Mouse (Mus musculus): ENCODE measurements at regions not wholly inside any gene's neighbourhood (a gene's known extent, or its start where the extent isn't known, plus 50 kb on each side); places are given as distances from the start of the nearest gene placed in this dataset.

DNA sequence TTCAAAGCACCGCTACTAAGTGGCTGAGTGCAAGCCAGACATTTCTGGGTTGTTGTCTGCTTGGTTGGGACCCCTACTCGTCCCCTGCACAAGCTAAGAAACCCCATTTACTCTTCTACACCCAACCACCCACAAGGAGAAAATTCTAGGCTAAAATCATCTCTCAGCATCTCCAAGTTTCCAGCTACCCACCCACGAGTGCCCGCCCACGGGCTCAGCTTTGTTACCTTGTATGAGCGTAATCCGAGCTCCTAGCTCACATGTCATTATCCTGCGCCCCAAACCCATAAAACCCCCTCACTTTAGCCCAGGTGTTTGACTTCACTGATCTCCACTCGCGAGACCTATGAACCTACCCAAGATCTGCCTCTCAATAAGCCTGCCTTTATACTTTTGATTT, 239.3 kb downstream of the Dad1 start:
- TF ChIP-seq GATA4 (IDR thresholded peaks at IDR 0.05; ENCODE audit: insufficient replicate concordance, low read length): no peak

DNA sequence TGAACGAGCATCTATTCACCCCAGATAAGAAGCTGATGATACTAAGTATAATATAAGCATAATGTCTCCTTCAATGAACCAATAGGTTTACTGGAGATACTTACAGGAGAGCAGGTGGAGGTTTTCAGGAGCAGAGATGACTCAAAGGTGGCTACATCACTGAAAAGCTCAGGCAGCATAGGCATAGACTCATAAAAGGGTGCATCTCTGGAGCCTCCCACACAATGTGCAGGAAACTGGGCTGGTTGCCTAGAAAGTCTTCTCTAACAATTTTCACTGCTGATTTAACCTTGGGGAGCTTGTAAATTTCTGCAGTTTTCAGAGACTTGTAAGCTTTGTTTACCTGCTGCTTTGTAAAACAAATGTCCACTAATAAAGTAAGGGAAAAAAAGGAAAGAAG, 251.8 kb downstream of the Dad1 start:
- TF ChIP-seq GATA4 (IDR thresholded peaks at IDR 0.05; ENCODE audit: insufficient replicate concordance, low read length): no peak

DNA sequence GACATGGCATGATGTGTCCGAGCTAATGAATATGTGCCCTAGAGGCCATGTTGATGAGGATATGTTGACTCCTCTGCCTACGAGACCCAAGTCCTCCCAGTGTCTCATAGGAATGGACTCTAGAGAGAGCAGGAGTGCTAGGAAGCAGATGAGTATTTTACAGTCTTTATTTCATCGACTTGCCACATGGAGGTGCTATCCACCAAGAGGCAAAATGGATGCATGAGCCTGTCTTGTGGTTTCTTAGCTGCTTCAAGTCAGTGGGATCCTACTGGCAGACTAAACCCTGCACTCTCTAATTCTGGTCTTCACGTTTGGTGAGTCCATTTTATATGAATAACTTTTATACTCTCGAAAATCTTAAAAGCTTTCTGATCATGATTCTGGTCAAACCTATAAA, 253.4 kb downstream of the Dad1 start:
- TF ChIP-seq GATA4 (IDR thresholded peaks at IDR 0.05; ENCODE audit: insufficient replicate concordance, low read length): no peak

DNA sequence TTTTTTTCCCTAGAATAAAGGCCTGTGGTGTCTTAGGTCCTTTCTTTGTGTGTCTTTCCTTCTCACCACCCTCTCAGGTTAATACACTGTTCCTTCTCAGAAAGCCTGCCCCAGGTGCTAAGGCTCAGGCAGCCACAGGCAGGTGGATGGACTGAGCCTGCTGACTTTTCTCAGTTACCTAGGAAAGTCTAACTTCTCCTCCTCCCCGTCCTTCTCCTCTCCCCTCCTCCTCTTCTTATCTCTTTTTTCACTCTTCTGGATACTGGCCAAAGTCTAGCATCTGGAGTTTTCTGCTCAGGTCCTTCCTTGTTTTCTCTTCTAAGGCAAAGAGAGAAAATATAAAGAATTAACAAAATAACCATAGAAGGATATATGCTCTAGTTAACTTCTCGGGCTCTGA, 260.5 kb downstream of the Dad1 start:
- no peak for TF ChIP-seq GATA4 (IDR thresholded peaks at IDR 0.05; ENCODE audit: insufficient replicate concordance, low read length)

DNA sequence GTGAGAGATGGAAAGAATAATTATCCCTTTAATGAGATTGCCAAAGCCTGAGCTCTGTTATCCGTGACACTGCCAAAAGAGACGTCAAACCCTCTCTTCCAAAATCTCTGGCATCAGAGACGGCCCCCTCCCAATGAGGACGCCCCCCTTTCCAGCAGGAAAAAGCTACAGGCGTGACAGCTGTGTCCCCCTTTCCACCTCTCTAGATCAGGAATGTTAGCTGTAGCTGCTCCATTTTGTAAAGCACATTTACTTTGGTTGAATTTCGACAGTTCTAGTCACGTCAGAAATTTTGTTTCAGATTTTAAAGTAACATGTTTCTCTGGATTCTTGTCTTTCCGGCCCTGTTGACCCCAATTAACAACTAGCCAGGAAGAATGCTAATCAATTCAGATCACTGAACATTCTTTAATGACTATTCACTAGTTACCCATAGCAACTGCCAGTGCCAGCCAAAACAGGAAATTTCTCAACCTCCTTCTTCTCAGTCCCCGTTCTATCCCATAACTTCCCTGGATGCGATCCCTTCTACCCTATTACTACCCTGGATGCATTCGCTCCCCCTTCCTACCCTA, 261.1 kb downstream of the Dad1 start:
- no peak for TF ChIP-seq GATA4 (IDR thresholded peaks at IDR 0.05; ENCODE audit: insufficient replicate concordance, low read length)

DNA sequence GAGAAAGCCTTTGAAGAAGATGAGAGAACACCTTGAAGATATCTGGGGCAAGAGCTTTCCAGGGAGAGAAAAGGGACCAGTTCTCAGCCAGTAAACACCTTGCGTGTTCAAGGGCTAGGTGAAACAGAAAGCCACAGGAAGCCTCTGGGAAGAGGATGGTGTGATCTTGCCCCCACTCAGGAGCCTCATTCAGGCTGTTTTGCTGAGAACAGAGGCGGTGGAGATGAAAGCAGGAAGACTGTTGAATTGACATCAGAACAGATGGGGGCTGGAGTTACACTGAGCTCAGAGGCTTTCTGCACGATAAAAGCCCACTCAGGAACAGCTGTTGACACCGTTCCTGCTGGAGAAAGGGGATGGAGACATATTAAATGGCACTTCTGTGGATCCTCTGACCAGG, 262.5 kb downstream of the Dad1 start:
- no peak for TF ChIP-seq GATA4 (IDR thresholded peaks at IDR 0.05; ENCODE audit: insufficient replicate concordance, low read length)

DNA sequence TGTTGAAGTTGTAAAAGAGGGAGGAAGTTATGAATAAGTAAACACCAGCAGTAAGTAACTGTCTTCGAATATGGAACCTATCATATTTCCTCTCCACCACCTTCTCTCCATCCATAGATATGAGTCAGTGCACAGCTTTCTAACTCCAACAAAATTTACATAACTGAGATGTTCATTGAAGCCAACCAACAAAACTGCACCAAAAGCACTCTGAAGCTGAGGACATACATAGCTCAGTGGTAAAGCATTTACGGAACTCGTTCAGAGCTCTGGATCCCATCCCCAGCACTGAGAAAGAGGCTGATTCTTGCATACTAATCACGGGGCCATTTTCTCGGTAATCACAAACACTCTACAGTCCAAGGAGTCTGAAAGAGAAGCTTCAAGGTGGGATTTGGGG, 273.1 kb downstream of the Dad1 start:
- no peak for TF ChIP-seq GATA4 (IDR thresholded peaks at IDR 0.05; ENCODE audit: insufficient replicate concordance, low read length)

DNA sequence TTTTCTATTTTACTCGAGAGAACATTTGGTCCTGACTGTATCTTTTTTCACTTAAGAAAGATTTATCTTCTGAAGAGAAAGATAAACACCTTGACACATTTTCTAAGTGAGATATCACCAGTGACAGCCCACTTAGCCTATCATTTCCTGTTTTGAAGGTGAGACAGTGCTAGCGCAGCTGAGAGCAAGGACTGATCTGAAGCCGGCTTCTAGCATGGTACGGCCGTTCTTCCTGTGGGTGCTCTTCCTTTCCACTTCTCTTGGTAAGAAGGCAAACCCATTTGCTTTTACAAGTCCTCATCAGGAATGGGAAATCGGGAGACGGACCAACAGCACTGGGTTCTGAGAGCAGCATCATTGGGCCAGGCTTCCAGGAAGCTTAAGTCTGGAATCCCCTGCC, 293.1 kb downstream of the Dad1 start:
- TF ChIP-seq GATA4 (IDR thresholded peaks at IDR 0.05; ENCODE audit: insufficient replicate concordance, low read length): no peak

DNA sequence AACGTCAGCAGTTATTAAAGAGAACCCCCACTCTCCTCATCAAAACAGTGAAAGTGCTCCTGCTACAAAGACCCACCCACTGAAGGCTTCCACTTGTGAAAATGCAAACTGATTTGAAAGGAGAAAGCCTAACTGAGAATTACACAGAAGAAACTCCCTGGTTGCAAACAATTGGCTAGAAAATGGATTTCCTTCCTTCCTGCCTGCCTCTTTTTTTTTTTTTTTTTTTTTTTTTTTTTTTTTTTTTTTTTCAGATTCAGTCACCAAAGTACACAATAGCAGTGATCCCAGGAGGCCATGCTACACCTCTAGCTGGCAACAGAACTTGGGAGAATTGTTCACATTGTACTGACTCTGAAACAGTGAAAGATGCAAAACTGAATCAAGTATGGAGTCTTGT, 343.0 kb downstream of the Dad1 start:
- no peak for TF ChIP-seq GATA4 (IDR thresholded peaks at IDR 0.05; ENCODE audit: insufficient replicate concordance, low read length)

DNA sequence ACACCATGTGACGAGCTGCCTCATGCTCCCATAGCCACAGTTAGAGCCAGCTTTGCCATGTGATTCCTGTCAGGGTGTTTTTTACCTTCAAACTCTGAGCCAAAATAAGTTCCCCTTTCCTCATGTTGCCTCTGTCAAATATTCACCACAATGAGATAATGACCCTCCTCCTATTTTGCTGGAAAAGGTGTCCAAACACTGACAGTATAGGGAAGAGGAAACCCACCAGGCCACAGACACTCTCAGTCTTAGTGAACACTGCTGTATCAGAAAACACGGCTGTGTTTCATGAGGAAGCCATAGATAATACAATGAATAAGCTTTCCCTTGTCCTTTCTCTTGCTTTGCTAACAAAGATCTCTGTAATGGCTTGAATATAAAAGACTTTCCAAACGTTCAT, 349.3 kb downstream of the Dad1 start:
- no peak for TF ChIP-seq GATA4 (IDR thresholded peaks at IDR 0.05; ENCODE audit: insufficient replicate concordance, low read length)

DNA sequence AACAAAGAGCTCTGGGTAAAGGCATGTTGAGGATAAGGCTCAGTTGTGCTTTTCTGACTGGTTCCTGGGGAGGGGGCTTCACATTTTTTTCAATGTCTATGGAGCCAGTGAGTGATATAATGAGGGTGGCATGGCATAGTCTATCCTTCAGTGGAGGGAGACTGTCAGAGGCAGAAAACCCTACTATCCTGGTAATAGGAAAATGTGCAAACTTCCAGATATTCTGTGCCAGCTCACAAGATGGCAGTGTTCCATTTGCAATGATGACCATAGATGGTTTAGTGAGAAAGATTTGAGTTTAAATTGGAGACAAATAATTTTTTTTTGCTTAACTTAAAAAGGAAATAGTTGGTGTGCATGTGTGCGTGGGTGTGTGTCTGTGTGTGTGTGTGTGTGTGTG, 352.8 kb downstream of the Dad1 start:
- no peak for TF ChIP-seq GATA4 (IDR thresholded peaks at IDR 0.05; ENCODE audit: insufficient replicate concordance, low read length)

DNA sequence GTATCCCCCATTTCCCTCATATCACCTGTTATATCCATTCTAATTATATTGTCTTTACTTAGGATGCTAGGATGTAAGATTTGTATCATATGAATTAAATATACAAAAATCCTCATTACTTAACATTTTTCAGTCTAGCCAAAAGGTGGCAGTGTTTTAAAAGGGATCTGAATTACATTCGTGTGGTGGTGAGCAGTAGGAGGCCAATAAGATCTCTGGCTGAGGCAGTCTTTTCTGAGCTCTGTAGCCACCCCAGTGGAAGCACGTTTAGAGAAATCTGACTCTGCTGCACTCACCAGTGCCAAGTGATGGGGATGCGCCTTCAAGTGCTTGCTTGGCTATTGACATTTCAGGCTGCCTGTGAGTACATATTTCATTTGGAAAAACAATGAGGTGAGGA, 372.6 kb downstream of the Dad1 start:
- no peak for TF ChIP-seq GATA4 (IDR thresholded peaks at IDR 0.05; ENCODE audit: insufficient replicate concordance, low read length)

DNA sequence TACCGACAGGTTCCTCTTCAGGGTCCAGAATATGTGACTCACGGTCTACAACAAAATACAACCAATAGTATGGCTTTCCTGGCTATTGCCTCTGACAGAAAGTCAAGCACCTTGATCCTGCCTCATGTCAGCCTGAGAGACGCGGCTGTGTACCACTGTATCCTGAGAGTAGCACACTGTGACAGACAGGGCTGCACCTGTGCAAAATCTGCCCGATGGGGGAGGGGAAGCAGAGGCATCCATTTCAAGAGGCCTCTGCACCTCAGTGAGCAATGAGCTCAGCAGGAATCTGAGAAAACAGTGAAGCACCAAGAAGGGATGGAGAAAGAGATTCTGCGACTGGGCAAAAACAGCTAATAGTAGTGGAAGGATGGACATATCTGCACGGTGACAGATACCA, 377.3 kb downstream of the Dad1 start:
- TF ChIP-seq GATA4 (IDR thresholded peaks at IDR 0.05; ENCODE audit: insufficient replicate concordance, low read length): no peak

DNA sequence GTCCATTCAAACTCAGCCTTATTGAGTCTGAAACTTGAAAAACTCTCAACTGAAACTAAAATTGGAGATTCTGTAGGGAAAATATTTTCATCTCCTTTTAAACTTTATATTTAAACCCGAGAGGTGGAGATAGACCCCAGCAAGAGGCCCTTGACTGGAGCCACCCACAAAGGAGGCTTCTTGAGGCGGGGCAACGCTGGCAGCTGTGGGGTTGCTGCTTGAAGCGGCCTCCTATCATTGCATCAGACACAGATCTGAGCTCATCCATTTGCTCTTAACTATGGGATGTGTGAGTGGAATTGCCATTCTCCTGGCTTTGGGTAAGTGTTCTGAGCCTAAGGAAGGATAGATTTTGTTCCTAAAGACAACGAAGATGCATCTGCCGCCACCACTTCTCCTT, 378.2 kb downstream of the Dad1 start:
- no peak for TF ChIP-seq GATA4 (IDR thresholded peaks at IDR 0.05; ENCODE audit: insufficient replicate concordance, low read length)

DNA sequence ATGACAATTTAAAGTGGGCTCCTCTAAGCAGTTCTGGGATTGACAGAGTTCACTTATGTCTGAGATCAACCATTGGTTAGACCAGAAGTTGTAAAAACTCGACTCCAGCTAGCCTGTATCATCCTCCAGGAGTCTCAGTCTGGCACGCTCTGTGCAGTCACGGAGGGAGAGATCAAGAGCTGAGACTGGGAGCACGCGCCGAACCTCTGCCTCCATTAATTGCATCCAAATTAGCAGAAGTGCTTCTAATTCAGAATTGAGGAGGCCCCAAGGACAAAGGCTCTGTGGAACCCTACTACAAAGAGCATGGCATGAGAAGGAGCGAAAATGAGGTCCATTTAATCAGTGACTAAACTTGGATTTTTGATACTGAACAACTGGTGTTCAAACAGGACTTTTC, 406.9 kb downstream of the Dad1 start:
- no peak for TF ChIP-seq GATA4 (IDR thresholded peaks at IDR 0.05; ENCODE audit: insufficient replicate concordance, low read length)

DNA sequence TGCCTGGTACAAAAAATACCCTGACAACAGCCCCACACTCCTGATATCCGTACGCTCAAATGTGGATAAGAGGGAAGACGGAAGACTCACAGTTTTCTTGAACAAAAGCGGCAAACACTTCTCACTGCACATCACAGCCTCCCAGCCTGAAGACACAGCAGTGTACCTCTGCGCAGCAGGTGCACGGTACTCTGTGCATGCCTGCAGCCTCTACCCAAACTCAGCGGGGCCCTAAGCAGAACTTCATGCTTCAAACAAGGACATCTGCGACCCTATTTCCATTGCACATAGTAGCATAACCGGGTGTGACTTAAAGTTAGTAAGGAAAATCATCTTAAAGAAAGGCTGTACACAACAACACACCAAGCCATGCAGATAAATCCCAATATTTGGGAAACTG, 408.3 kb downstream of the Dad1 start:
- no peak for TF ChIP-seq GATA4 (IDR thresholded peaks at IDR 0.05; ENCODE audit: insufficient replicate concordance, low read length)

DNA sequence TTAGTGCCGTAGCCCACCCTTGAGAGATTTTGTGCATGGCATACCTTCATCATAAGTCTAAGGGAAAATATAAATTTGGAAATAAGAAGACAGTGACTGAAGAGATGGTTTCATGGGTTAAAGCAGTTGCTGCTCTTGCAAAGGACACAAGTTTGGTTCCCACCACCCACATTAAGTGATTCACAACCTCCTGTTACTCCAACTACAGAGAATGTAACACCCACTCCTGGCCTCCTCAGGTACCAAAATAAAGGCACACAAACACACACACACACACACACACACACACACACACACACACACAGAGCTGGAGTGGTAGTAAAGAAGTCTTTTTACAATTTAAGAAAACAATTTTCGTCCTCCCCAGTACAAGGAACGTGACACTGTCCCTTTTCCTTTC, 421.4 kb downstream of the Dad1 start:
- TF ChIP-seq GATA4 (IDR thresholded peaks at IDR 0.05; ENCODE audit: insufficient replicate concordance, low read length): no peak

DNA sequence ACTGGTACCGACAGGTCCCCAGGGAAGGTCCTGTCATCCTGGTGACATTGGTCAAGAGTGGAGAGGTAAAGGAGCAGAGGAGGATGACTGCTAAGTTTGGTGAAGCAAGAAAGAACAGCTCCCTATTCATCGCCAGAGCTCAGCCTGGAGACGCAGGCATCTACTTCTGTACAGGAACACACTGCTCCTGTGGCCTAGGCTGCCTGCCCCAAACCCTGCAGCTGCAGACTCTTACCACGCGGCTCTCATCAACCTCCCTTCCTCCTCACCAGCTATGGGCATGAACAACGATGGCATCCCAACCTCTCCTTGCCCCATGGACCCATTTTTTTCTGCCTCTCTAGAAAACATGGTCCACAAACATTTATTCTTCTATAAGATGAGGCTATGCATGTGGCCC, 422.3 kb downstream of the Dad1 start:
- TF ChIP-seq GATA4 (IDR thresholded peaks at IDR 0.05; ENCODE audit: insufficient replicate concordance, low read length): no peak
